Mouse (Mus musculus): ENCODE results near the gene Tpcn1. TPM values are rescaled to one million over a fixed set of nuclear protein-coding genes. Genes with fewer than 3 reads are reported as not detected.
A peak's percentile ranks its signal among the peaks of the same experiment; 100 is the strongest.

Gene Tpcn1
- total RNA-seq, 2 experiments from 2014 or later: 33.9 to 37.0 TPM

DNA sequence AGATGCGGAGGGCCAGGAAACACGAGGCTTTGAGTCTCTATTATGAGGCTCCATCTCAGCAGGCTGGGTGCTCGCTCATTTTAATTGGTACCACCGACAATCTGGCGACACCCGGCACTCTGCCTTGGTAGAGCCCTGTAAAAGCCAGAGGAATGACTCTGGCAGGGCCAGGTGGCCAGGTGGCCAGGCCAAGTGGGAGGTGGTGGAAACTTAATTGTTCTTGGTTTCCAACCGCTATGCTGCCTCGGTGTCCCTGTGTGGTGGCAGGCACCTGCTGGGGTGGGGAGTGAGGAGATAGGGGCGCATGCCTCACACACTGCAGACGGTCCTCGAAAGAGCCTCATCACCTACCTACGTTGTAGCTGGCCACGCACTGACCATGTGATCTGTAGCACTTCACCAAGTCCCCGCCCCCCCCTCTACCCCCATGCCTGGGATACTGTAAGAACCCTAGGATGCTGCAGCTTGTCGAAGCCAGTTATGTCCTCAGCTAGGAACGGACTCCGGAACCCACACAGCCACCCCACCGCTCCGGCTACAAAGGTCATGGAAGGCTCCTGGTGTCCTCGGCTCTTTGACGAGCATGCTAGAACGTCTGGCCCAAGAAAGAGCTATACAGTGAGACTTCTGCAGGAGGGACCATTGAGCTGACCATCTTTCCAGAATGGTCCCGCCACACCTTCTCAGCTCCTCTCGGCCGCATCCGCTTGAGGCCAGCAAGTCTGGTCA, 8.4 kb downstream of the Tpcn1 start:
- no peak for DNase-seq (ENCODE audit: low spot score in 2 of 2)

DNA sequence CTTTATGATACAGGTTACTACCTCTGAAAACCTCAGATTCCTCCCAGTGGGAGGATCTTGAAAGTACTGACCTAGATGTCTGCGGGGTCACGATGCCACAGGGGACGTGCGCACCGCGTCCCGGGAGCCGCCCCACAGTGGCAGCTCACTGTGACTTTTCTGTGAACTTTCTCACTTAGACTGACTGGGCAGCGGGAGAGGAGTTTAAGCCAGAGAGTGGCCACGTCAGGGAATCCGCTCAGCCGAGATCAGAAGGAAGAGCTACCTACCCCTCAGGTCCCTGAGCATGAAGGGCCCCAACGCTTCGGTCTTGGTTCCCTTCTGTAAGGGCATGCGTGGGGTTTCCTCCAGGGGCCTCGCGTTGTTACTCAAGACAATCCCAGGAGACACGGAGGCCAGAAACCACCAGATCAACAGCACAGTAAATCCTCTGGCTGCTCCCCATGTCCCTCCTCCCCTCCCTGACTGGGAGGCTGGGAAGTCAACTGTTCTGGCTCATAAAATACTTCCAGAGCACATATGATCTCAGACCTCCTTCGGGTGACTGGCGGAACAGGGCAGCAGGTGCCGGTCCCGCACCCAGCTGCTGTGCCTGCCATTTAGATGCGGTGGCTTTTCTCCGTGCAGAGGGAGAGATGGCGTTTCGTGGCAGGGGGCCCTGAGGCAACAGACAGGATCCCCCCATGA, 9.1 kb downstream of the Tpcn1 start:
- no peak for DNase-seq (ENCODE audit: low spot score in 2 of 2)

- no peak for DNase-seq (ENCODE audit: low spot score in 2 of 2)
Measured at GRCm38 (mm10) chr5:120578504-120579081, 9.9 kb downstream of the Tpcn1 start.

DNA sequence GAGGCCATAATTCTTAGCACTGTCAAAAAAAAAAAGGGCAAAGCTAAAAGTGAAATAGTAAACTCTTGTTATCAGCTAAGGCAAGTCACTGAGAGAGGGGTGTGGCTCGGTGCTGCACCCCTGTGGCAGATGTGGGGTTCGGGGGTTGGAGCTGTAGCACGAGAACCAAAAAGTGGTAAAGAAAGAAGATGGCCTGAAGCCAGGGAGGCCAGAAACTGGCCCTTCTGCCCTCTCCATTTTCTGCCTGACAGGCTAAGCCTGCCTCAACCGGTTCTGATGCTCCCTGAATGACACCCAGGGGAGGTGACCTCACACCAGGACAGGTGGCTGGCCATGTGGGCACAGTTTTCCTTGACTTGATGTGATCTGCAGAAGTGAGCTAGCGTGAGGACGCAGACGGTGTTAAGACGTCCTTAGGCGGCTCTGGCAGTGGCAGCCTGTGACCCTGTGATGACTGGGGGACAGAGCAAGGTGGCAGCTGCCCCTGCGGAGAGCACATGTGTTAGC, 10.5 kb downstream of the Tpcn1 start:
- DNase-seq (ENCODE audit: low spot score in 2 of 2): no peak

GRCm38 (mm10) chr5:120576781-120577301, 11.6 kb downstream of the Tpcn1 start:
- no peak for DNase-seq (ENCODE audit: low spot score in 2 of 2)

DNA sequence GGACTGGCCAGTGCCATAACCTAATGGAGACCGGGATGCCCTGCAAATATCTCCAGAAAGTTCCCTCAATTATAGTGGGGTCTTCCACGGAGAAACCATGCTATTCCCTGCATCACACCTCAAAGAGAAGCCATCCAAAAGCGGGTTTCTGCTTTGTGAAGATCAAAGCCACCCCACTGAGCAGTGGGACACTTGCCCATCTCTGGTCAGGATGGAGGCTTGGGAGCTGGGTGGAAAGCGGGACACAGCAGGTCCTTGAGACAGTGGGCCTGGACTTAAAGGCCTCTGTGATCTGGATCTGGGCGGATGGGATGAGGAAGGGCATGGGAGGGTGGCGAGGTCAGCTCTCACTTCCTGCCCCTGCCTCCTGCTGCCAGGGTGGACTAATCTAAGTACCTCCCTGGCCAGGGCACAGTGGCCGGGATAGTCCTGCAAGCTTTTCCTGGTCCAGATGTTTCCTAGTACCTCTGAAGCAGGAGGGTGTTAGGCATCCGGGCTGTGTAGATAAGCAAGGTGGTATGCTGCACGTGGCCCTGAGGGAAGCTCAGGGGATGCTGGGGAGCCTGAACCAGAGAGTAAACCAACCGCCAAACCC, 13.9 kb downstream of the Tpcn1 start:
- no peak for DNase-seq (ENCODE audit: low spot score in 2 of 2)

GRCm38 (mm10) chr5:120571056-120571740, 17.3 kb downstream of the Tpcn1 start:
- no peak for DNase-seq (ENCODE audit: low spot score in 2 of 2)

- no peak for DNase-seq (ENCODE audit: low spot score in 2 of 2)
Measured at GRCm38 (mm10) chr5:120570289-120570897, 18.1 kb downstream of the Tpcn1 start.

- no peak for DNase-seq (ENCODE audit: low spot score in 2 of 2)
Measured at GRCm38 (mm10) chr5:120569791-120570190, 18.7 kb downstream of the Tpcn1 start.

GRCm38 (mm10) chr5:120568964-120569363, 19.5 kb downstream of the Tpcn1 start:
- DNase-seq (ENCODE audit: low spot score in 2 of 2): no peak

GRCm38 (mm10) chr5:120568336-120568768, 20.1 kb downstream of the Tpcn1 start:
- no peak for DNase-seq (ENCODE audit: low spot score in 2 of 2)

GRCm38 (mm10) chr5:120567761-120568211, 20.7 kb downstream of the Tpcn1 start:
- DNase-seq (ENCODE audit: low spot score in 2 of 2): no peak

DNA sequence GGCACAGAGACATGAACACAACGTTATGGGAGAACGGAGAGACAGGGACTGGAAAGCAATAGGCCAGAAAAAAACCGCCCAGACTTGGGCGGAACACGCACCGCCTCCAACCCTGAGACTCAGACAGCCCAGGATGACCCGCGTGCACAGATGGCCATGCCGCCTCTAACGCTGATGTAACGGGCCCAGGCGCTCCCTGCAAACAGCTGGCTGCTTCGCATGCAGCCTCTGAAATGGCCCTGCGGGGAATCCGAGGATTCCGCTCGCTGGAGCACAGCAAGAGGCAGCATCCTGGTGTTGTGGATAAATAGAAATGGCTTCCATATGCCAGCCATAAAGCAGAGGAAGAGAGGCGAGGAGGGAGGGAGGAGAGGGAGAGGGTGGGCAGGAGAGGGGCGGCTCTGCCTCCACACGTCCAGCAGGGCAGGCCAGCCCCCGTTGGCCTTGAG, 21.2 kb downstream of the Tpcn1 start:
- DNase-seq (ENCODE audit: low spot score in 2 of 2): peak in 1 of 2 experiments; percentile 39

DNA sequence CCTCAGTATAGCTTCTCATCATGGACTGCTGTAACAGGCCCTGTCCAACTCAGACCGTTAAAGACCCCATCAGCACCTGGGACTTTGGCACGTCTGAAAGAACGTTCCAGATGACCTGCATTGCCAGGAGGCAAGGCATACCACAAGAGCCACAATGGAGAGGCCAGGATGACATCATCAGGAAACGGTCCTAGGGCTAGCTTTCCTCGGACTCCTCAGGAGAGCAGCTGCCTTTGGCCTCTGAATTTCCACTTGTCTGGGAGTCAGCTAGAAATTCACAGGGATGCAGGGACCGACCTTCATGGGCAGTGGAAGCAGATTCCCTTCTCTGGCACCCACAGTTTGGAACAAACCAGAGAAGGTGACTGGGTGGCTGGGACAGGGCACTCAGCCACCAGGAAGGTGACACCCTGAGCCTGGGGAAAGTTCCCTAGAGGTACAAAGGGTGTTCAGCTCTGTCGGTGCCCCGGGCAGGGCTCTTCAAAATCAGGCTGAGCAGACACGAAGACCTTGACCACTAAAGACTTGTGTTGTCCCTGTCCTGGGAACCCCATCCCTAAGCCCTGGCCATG, 21.7 kb downstream of the Tpcn1 start:
- no peak for DNase-seq (ENCODE audit: low spot score in 2 of 2)

- DNase-seq (ENCODE audit: low spot score in 2 of 2): peak in 1 of 2 experiments; percentile 58
Measured at GRCm38 (mm10) chr5:120566101-120566500, 22.4 kb downstream of the Tpcn1 start.

- no peak for DNase-seq (ENCODE audit: low spot score in 2 of 2)
Measured at GRCm38 (mm10) chr5:120565171-120565905, 23.1 kb downstream of the Tpcn1 start.

- DNase-seq (ENCODE audit: low spot score in 2 of 2): no peak
Measured at GRCm38 (mm10) chr5:120563914-120564311, 24.6 kb downstream of the Tpcn1 start.

DNA sequence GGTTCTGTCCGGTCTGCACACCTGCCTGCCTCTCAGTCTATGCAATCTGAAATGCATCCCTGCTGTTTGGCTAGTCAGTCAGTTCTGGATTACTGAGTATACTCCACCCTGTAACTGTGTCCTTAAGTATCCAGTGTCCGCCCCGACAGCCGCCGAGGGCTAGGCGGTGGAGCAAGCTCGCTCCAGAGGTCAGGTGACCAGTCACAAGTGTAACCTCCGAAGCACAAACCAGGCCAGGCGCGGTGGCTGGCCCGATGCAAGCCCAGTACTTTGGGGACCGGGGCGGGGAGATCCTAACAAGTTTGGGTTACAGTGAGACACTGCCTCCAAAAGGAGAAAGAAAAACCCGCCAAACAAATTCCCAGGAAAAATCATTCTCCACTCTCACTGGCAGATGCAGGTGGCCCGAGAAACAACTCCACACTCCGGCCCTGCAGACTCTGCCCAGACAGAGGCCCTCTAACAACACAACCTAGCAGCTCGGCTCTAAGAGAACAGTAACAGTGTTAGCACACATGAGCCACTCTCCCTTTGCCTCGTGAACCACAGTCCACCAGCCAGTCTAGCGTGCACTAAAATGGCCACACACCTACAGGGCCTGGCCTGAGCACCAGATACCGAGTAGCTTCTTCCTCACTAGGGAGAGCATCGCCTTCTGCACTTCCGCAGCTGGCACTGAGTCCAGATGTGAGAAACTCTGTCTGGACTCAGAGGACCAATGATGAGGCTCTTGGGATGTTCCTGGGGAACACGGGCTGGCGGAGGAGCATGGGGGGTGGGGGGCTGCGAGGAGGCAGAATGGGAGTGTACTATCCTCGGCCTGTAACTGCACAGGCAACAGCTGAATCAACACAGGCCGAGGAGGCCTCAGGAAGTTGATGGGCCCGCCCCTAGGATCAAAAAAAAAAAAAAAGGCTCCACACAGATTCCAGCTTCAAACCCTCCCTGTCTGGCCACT, 25.2 kb downstream of the Tpcn1 start:
- DNase-seq (ENCODE audit: low spot score in 2 of 2): no peak
